Mouse (Mus musculus): Measurements from ENCODE around the gene Pkn1. TPM values are rescaled to one million over a fixed set of nuclear protein-coding genes. Genes with fewer than 3 reads are reported as not detected.
A peak's percentile ranks its signal among the peaks of the same experiment; 100 is the strongest.

Pkn1 gene
- polyA plus RNA-seq, 1 experiment from 2014 or later: 35.3 TPM

GRCm38 (mm10) chr8:83737852-83738562 is 39.0 kb upstream of the Pkn1 start:
- Histone ChIP-seq H3K27me3 (peaks cover 52% of the 10 kb centered on the region), H3K9ac (replicated peaks) (no peak overlapping the region), H3K27ac (replicated peaks) (no peak overlapping the region), H3K4me2 (replicated peaks) (no peak overlapping the region), H3K36me3 (no peaks in the 10 kb centered on the region), H3K4me1 (peaks cover 15% of the 10 kb centered on the region), H3K9me3 (no peaks in the 10 kb centered on the region), H3K4me3 (no peak overlapping the region)
- no peak for ATAC-seq (ENCODE audit: low FRiP score, low read depth)
- 75% methylated on average over 4 of the region's 4 CpGs for WGBS

- Histone ChIP-seq H3K4me2 (replicated peaks) (no peak overlapping the region), H3K4me3 (no peak overlapping the region), H3K4me1 (peaks cover 15% of the 10 kb centered on the region), H3K36me3 (no peaks in the 10 kb centered on the region), H3K9ac (replicated peaks) (no peak overlapping the region), H3K27me3 (peaks cover 45% of the 10 kb centered on the region), H3K27ac (replicated peaks) (no peak overlapping the region), H3K9me3 (no peaks in the 10 kb centered on the region)
- ATAC-seq (ENCODE audit: low FRiP score, low read depth): no peak
- WGBS: 84% methylated on average over 4 of the region's 4 CpGs
Observed at GRCm38 (mm10) chr8:83737346-83737745, 38.4 kb upstream of the Pkn1 start.

- Histone ChIP-seq H3K36me3 (no peaks in the 10 kb centered on the region), H3K27ac (replicated peaks) (no peak overlapping the region), H3K9me3 (no peaks in the 10 kb centered on the region), H3K4me1 (peaks cover 17% of the 10 kb centered on the region), H3K9ac (replicated peaks) (no peak overlapping the region), H3K4me2 (replicated peaks) (no peak overlapping the region), H3K27me3 (peaks cover 39% of the 10 kb centered on the region), H3K4me3 (no peak overlapping the region)
- ATAC-seq (ENCODE audit: low FRiP score, low read depth): no peak
- 92% methylated on average over 4 of the region's 4 CpGs for WGBS
Observed at GRCm38 (mm10) chr8:83736681-83737080, 37.7 kb upstream of the Pkn1 start.

- Histone ChIP-seq H3K4me3 (no peak overlapping the region), H3K36me3 (no peaks in the 10 kb centered on the region), H3K4me1 (peaks cover 5% of the 10 kb centered on the region; the same call in 1 of the 2 replicates), H3K27me3 (0 out of 2 replicates have a peak, but pooled peaks cover 5% of the 10 kb centered on the region), H3K9me3 (no peaks in the 10 kb centered on the region), H3K27ac (replicated peaks) (no peak overlapping the region), H3K4me2 (replicated peaks) (no peak overlapping the region), H3K9ac (replicated peaks) (no peak overlapping the region)
- ATAC-seq (ENCODE audit: low FRiP score, low read depth): no peak
- 86% methylated on average over 6 of the region's 6 CpGs for WGBS
Observed at GRCm38 (mm10) chr8:83732919-83733318, 33.9 kb upstream of the Pkn1 start.

- no peaks in the 10 kb centered on the region for H3K36me3 ChIP-seq
- no peak overlapping the region for H3K27ac ChIP-seq (replicated peaks)
- H3K27me3 ChIP-seq: 0 out of 2 replicates have a peak, but pooled peaks cover 5% of the 10 kb centered on the region
- 59% methylated on average over 5 of the region's 5 CpGs for WGBS
- no peak overlapping the region for H3K4me3 ChIP-seq
- H3K4me1 ChIP-seq: peaks cover 4% of the 10 kb centered on the region; the same call in 1 of the 2 replicates
- no peak overlapping the region for H3K9ac ChIP-seq (replicated peaks)
- no peak for ATAC-seq (ENCODE audit: low FRiP score, low read depth)
- H3K9me3 ChIP-seq: no peaks in the 10 kb centered on the region
- H3K4me2 ChIP-seq (replicated peaks): no peak overlapping the region
Observed at GRCm38 (mm10) chr8:83731906-83732305, 32.9 kb upstream of the Pkn1 start.

- WGBS: 82% methylated on average over 11 of the region's 11 CpGs
- no peak for ATAC-seq (ENCODE audit: low FRiP score, low read depth)
Observed at GRCm38 (mm10) chr8:83729009-83729807, 30.2 kb upstream of the Pkn1 start.

GRCm38 (mm10) chr8:83725521-83726102 is 26.6 kb upstream of the Pkn1 start:
- no peaks in the 10 kb centered on the region for H3K4me1 ChIP-seq
- no peak overlapping the region for H3K27ac ChIP-seq (replicated peaks)
- WGBS: 89% methylated on average over 8 of the region's 8 CpGs
- H3K36me3 ChIP-seq: peaks cover 58% of the 10 kb centered on the region
- H3K27me3 ChIP-seq: no peaks in the 10 kb centered on the region
- H3K4me3 ChIP-seq: no peak overlapping the region
- no peak overlapping the region for H3K4me2 ChIP-seq (replicated peaks)
- no peaks in the 10 kb centered on the region for H3K9me3 ChIP-seq
- no peak for ATAC-seq (ENCODE audit: low FRiP score, low read depth)
- no peak overlapping the region for H3K9ac ChIP-seq (replicated peaks)

More at GRCm38 (mm10) chr8:83729009-83729807, 30.2 kb upstream of the Pkn1 start:
- Histone ChIP-seq H3K9ac (replicated peaks) (no peak overlapping the region), H3K36me3 (peaks cover 22% of the 10 kb centered on the region), H3K4me2 (replicated peaks) (no peak overlapping the region), H3K27ac (replicated peaks) (no peak overlapping the region), H3K4me1 (peaks cover 4% of the 10 kb centered on the region; the same call in 1 of the 2 replicates), H3K27me3 (0 out of 2 replicates have a peak, but pooled peaks cover 5% of the 10 kb centered on the region), H3K9me3 (no peaks in the 10 kb centered on the region), H3K4me3 (no peak overlapping the region)

- Histone ChIP-seq H3K4me3 (no peak overlapping the region), H3K27me3 (no peaks in the 10 kb centered on the region), H3K4me1 (no peaks in the 10 kb centered on the region), H3K27ac (replicated peaks) (no peak overlapping the region), H3K9me3 (no peaks in the 10 kb centered on the region), H3K36me3 (peaks cover 65% of the 10 kb centered on the region), H3K4me2 (replicated peaks) (no peak overlapping the region), H3K9ac (replicated peaks) (no peak overlapping the region)
- peak; percentile 53 for ATAC-seq (ENCODE audit: low FRiP score, low read depth)
- WGBS: 43% methylated on average over 15 of the region's 15 CpGs
Observed at GRCm38 (mm10) chr8:83724697-83725482, 25.9 kb upstream of the Pkn1 start.

GRCm38 (mm10) chr8:83723447-83724083 is 24.6 kb upstream of the Pkn1 start:
- ATAC-seq (ENCODE audit: low FRiP score, low read depth): no peak
- Histone ChIP-seq H3K4me1 (no peaks in the 10 kb centered on the region), H3K27ac (replicated peaks) (no peak overlapping the region), H3K4me3 (no peak overlapping the region), H3K36me3 (peaks cover 75% of the 10 kb centered on the region), H3K27me3 (no peaks in the 10 kb centered on the region), H3K4me2 (replicated peaks) (no peak overlapping the region), H3K9me3 (no peaks in the 10 kb centered on the region), H3K9ac (replicated peaks) (no peak overlapping the region)
- 86% methylated on average over 11 of the region's 11 CpGs for WGBS

- no peak overlapping the region for H3K9ac ChIP-seq (replicated peaks)
- 90% methylated on average over 12 of the region's 12 CpGs for WGBS
- H3K27me3 ChIP-seq: no peaks in the 10 kb centered on the region
- H3K27ac ChIP-seq (replicated peaks): no peak overlapping the region
- ATAC-seq (ENCODE audit: low FRiP score, low read depth): no peak
- peaks cover 75% of the 10 kb centered on the region for H3K36me3 ChIP-seq
- H3K4me1 ChIP-seq: no peaks in the 10 kb centered on the region
- no peak overlapping the region for H3K4me3 ChIP-seq
- no peaks in the 10 kb centered on the region for H3K9me3 ChIP-seq
- no peak overlapping the region for H3K4me2 ChIP-seq (replicated peaks)
Observed at GRCm38 (mm10) chr8:83722631-83723030, 23.7 kb upstream of the Pkn1 start.

GRCm38 (mm10) chr8:83721405-83722025 is 22.5 kb upstream of the Pkn1 start:
- Histone ChIP-seq H3K9me3 (no peaks in the 10 kb centered on the region), H3K4me3 (no peak overlapping the region), H3K36me3 (peaks cover 75% of the 10 kb centered on the region), H3K4me1 (peaks cover 10% of the 10 kb centered on the region), H3K4me2 (replicated peaks) (no peak overlapping the region), H3K27me3 (no peaks in the 10 kb centered on the region), H3K27ac (replicated peaks) (no peak overlapping the region), H3K9ac (replicated peaks) (no peak overlapping the region)
- ATAC-seq (ENCODE audit: low FRiP score, low read depth): no peak
- WGBS: 92% methylated on average over 25 of the region's 25 CpGs

Measured in midbrain, embryonic 12.5 days (tissue).